Mouse (Mus musculus): ENCODE data around the gene Kcnd3. TPM values are rescaled to one million over a fixed set of nuclear protein-coding genes. Genes with fewer than 3 reads are reported as not detected.

Gene Kcnd3
- polyA plus RNA-seq, 1 experiment from 2014 or later, result 0.20 TPM

- no peak overlapping the region for H3K9ac ChIP-seq
- H3K27ac ChIP-seq, result no peak overlapping the region
- no peak overlapping the region for H3K4me2 ChIP-seq
- 65% methylated on average over 9 of the region's 9 CpGs for WGBS
- H3K4me1 ChIP-seq, result no peaks in the 10 kb centered on the region
- H3K27me3 ChIP-seq, result no peaks in the 10 kb centered on the region
- no peak for ATAC-seq (ENCODE audit: borderline replicate concordance, extremely low read depth, low FRiP score, low TSS enrichment)
- no peak overlapping the region for H3K4me3 ChIP-seq
- no peaks in the 10 kb centered on the region for H3K9me3 ChIP-seq
- no peaks in the 10 kb centered on the region for H3K36me3 ChIP-seq
Measured at GRCm38 (mm10) chr3:105569950-105570349, 117.8 kb downstream of the Kcnd3 start.

GRCm38 (mm10) chr3:105570818-105571217 lies 118.7 kb downstream of the Kcnd3 start:
- Histone ChIP-seq H3K27ac (no peak overlapping the region), H3K9ac (no peak overlapping the region), H3K4me2 (no peak overlapping the region), H3K4me1 (no peaks in the 10 kb centered on the region), H3K36me3 (no peaks in the 10 kb centered on the region), H3K9me3 (no peaks in the 10 kb centered on the region), H3K4me3 (no peak overlapping the region), H3K27me3 (no peaks in the 10 kb centered on the region)
- WGBS, result 34% methylated on average over 3 of the region's 3 CpGs
- ATAC-seq (ENCODE audit: borderline replicate concordance, extremely low read depth, low FRiP score, low TSS enrichment), result no peak

GRCm38 (mm10) chr3:105571944-105572343 lies 119.8 kb downstream of the Kcnd3 start:
- ATAC-seq (ENCODE audit: borderline replicate concordance, extremely low read depth, low FRiP score, low TSS enrichment), result no peak
- no peak overlapping the region for H3K4me3 ChIP-seq
- WGBS, result 42% methylated on average over 1 of the region's 1 CpGs

GRCm38 (mm10) chr3:105573156-105573555 lies 121.0 kb downstream of the Kcnd3 start:
- ATAC-seq (ENCODE audit: borderline replicate concordance, extremely low read depth, low FRiP score, low TSS enrichment), result no peak

More at GRCm38 (mm10) chr3:105571944-105572343, 119.8 kb downstream of the Kcnd3 start:
- Histone ChIP-seq H3K27ac (no peak overlapping the region), H3K27me3 (no peaks in the 10 kb centered on the region), H3K9ac (no peak overlapping the region), H3K4me1 (no peaks in the 10 kb centered on the region), H3K4me2 (no peak overlapping the region), H3K9me3 (no peaks in the 10 kb centered on the region), H3K36me3 (no peaks in the 10 kb centered on the region)

GRCm38 (mm10) chr3:105578320-105578719 lies 126.2 kb downstream of the Kcnd3 start:
- WGBS, result 64% methylated on average over 3 of the region's 3 CpGs
- H3K4me1 ChIP-seq, result no peaks in the 10 kb centered on the region
- no peak overlapping the region for H3K9ac ChIP-seq
- no peaks in the 10 kb centered on the region for H3K27me3 ChIP-seq
- no peak overlapping the region for H3K4me3 ChIP-seq
- H3K27ac ChIP-seq, result no peak overlapping the region
- no peak for ATAC-seq (ENCODE audit: borderline replicate concordance, extremely low read depth, low FRiP score, low TSS enrichment)
- no peak overlapping the region for H3K4me2 ChIP-seq
- no peaks in the 10 kb centered on the region for H3K36me3 ChIP-seq
- H3K9me3 ChIP-seq, result no peaks in the 10 kb centered on the region

More at GRCm38 (mm10) chr3:105573156-105573555, 121.0 kb downstream of the Kcnd3 start:
- no peak overlapping the region for H3K27ac ChIP-seq
- no peaks in the 10 kb centered on the region for H3K4me1 ChIP-seq
- 68% methylated on average over 2 of the region's 2 CpGs for WGBS
- no peak overlapping the region for H3K4me2 ChIP-seq
- no peaks in the 10 kb centered on the region for H3K9me3 ChIP-seq
- no peak overlapping the region for H3K4me3 ChIP-seq
- no peaks in the 10 kb centered on the region for H3K36me3 ChIP-seq
- no peak overlapping the region for H3K9ac ChIP-seq
- H3K27me3 ChIP-seq, result no peaks in the 10 kb centered on the region

- Histone ChIP-seq H3K4me1 (no peaks in the 10 kb centered on the region), H3K4me2 (no peak overlapping the region), H3K27me3 (no peaks in the 10 kb centered on the region), H3K9ac (no peak overlapping the region), H3K9me3 (no peaks in the 10 kb centered on the region), H3K36me3 (no peaks in the 10 kb centered on the region), H3K27ac (no peak overlapping the region), H3K4me3 (no peak overlapping the region)
- no peak for ATAC-seq (ENCODE audit: borderline replicate concordance, extremely low read depth, low FRiP score, low TSS enrichment)
- WGBS, result 48% methylated on average over 6 of the region's 6 CpGs
Measured at GRCm38 (mm10) chr3:105581119-105581518, 129.0 kb downstream of the Kcnd3 start.

- Histone ChIP-seq H3K27ac (no peak overlapping the region), H3K4me1 (no peaks in the 10 kb centered on the region), H3K27me3 (no peaks in the 10 kb centered on the region), H3K36me3 (no peaks in the 10 kb centered on the region), H3K4me2 (no peak overlapping the region), H3K4me3 (no peak overlapping the region), H3K9ac (no peak overlapping the region), H3K9me3 (no peaks in the 10 kb centered on the region)
- ATAC-seq (ENCODE audit: borderline replicate concordance, extremely low read depth, low FRiP score, low TSS enrichment), result no peak
- WGBS, result 43% methylated on average over 4 of the region's 4 CpGs
Measured at GRCm38 (mm10) chr3:105585734-105586159, 133.6 kb downstream of the Kcnd3 start.

GRCm38 (mm10) chr3:105590056-105590672 lies 138.0 kb downstream of the Kcnd3 start:
- Histone ChIP-seq H3K9me3 (no peaks in the 10 kb centered on the region), H3K4me1 (no peaks in the 10 kb centered on the region), H3K27me3 (no peaks in the 10 kb centered on the region), H3K4me3 (no peak overlapping the region), H3K4me2 (no peak overlapping the region), H3K36me3 (no peaks in the 10 kb centered on the region), H3K27ac (no peak overlapping the region), H3K9ac (no peak overlapping the region)
- no peak for ATAC-seq (ENCODE audit: borderline replicate concordance, extremely low read depth, low FRiP score, low TSS enrichment)
- WGBS, result 79% methylated on average over 15 of the region's 15 CpGs

GRCm38 (mm10) chr3:105591766-105592165 lies 139.6 kb downstream of the Kcnd3 start:
- Histone ChIP-seq H3K36me3 (no peaks in the 10 kb centered on the region), H3K9ac (no peak overlapping the region), H3K4me3 (no peak overlapping the region), H3K27me3 (no peaks in the 10 kb centered on the region), H3K4me2 (no peak overlapping the region), H3K27ac (no peak overlapping the region), H3K9me3 (no peaks in the 10 kb centered on the region), H3K4me1 (no peaks in the 10 kb centered on the region)
- no peak for ATAC-seq (ENCODE audit: borderline replicate concordance, extremely low read depth, low FRiP score, low TSS enrichment)
- 80% methylated on average over 1 of the region's 1 CpGs for whole genome bisulfite sequencing

GRCm38 (mm10) chr3:105592246-105592645 lies 140.1 kb downstream of the Kcnd3 start:
- Histone ChIP-seq H3K4me2 (no peak overlapping the region), H3K36me3 (no peaks in the 10 kb centered on the region), H3K4me3 (no peak overlapping the region), H3K27ac (no peak overlapping the region), H3K9ac (no peak overlapping the region), H3K9me3 (no peaks in the 10 kb centered on the region), H3K4me1 (no peaks in the 10 kb centered on the region), H3K27me3 (no peaks in the 10 kb centered on the region)
- no peak for ATAC-seq (ENCODE audit: borderline replicate concordance, extremely low read depth, low FRiP score, low TSS enrichment)
- 55% methylated on average over 2 of the region's 2 CpGs for WGBS

GRCm38 (mm10) chr3:105600483-105600882 lies 148.4 kb downstream of the Kcnd3 start:
- no peak overlapping the region for H3K27ac ChIP-seq
- no peaks in the 10 kb centered on the region for H3K4me1 ChIP-seq
- WGBS, result 86% methylated on average over 4 of the region's 4 CpGs
- no peak overlapping the region for H3K4me2 ChIP-seq
- no peaks in the 10 kb centered on the region for H3K36me3 ChIP-seq
- H3K27me3 ChIP-seq, result no peaks in the 10 kb centered on the region
- no peak overlapping the region for H3K9ac ChIP-seq
- no peak overlapping the region for H3K4me3 ChIP-seq
- ATAC-seq (ENCODE audit: borderline replicate concordance, extremely low read depth, low FRiP score, low TSS enrichment), result no peak
- H3K9me3 ChIP-seq, result no peaks in the 10 kb centered on the region

- WGBS, result 62% methylated on average over 5 of the region's 5 CpGs
- no peak overlapping the region for H3K4me2 ChIP-seq
- ATAC-seq (ENCODE audit: borderline replicate concordance, extremely low read depth, low FRiP score, low TSS enrichment), result no peak
- H3K4me3 ChIP-seq, result no peak overlapping the region
- H3K4me1 ChIP-seq, result no peaks in the 10 kb centered on the region
- H3K9ac ChIP-seq, result no peak overlapping the region
- no peaks in the 10 kb centered on the region for H3K36me3 ChIP-seq
- no peaks in the 10 kb centered on the region for H3K9me3 ChIP-seq
- no peak overlapping the region for H3K27ac ChIP-seq
- no peaks in the 10 kb centered on the region for H3K27me3 ChIP-seq
Measured at GRCm38 (mm10) chr3:105602966-105603365, 150.8 kb downstream of the Kcnd3 start.

- WGBS, result 75% methylated on average over 5 of the region's 5 CpGs
- no peak overlapping the region for H3K9ac ChIP-seq
- H3K4me2 ChIP-seq, result no peak overlapping the region
- H3K36me3 ChIP-seq, result no peaks in the 10 kb centered on the region
- no peaks in the 10 kb centered on the region for H3K27me3 ChIP-seq
- no peak overlapping the region for H3K27ac ChIP-seq
- no peak overlapping the region for H3K4me3 ChIP-seq
- no peak for ATAC-seq (ENCODE audit: borderline replicate concordance, extremely low read depth, low FRiP score, low TSS enrichment)
- no peaks in the 10 kb centered on the region for H3K4me1 ChIP-seq
- no peaks in the 10 kb centered on the region for H3K9me3 ChIP-seq
Measured at GRCm38 (mm10) chr3:105605726-105606125, 153.6 kb downstream of the Kcnd3 start.

All from lung, embryonic 15.5 days (tissue).